Mouse (Mus musculus) forebrain, postnatal 0 days (tissue): ENCODE measurements at regions not wholly inside any gene's neighbourhood (a gene's known extent, or its start where the extent isn't known, plus 50 kb on each side); places are given as distances from the start of the nearest gene placed in this dataset.

Experiments used
- ATAC-seq: fragments of 200-750 bp; cut with Nextera tagmentation; 2 replicates; pipeline ENCODE4 v1.8.0; 2017; ENCODE audit warnings: mild to moderate bottlenecking, moderate library complexity
- DNase-seq: peaks from one replicate; pipeline ENCODE4 v3.0.0-alpha.2; 2015
- H3K27ac ChIP-seq: fragments of 300-500 bp; sonication (generic); 2 replicates; pipeline ENCODE4 v1.5.1; 2014; ENCODE audit warnings: low read depth, mild to moderate bottlenecking, antibody characterized with exemption, low read length, moderate library complexity, mixed read lengths
- H3K27me3 ChIP-seq: fragments of 300-500 bp; sonication (generic); 2 replicates; pipeline ENCODE4 v1.6.1; 2014; ENCODE audit warnings: mild to moderate bottlenecking, low read length, mixed read lengths; ENCODE audit not compliant: insufficient read depth
- H3K36me3 ChIP-seq: fragments of 300-500 bp; sonication (generic); 2 replicates; pipeline ENCODE4 v1.6.1; 2014; ENCODE audit warnings: mild to moderate bottlenecking, moderate library complexity; ENCODE audit not compliant: insufficient read depth
- H3K4me1 ChIP-seq: fragments of 300-500 bp; sonication (generic); 2 replicates; pipeline ENCODE4 v1.6.1; 2014; ENCODE audit warnings: antibody characterized with exemption; ENCODE audit not compliant: insufficient read depth
- H3K4me2 ChIP-seq: fragments of 300-500 bp; sonication (generic); 2 replicates; pipeline ENCODE4 v1.6.1; 2014; ENCODE audit warnings: low read depth, mild to moderate bottlenecking, moderate library complexity
- H3K4me3 ChIP-seq: fragments of 300-500 bp; sonication (generic); 2 replicates; pipeline ENCODE4 v1.5.1; 2014; ENCODE audit warnings: low read depth, low read length, mixed read lengths
- H3K9ac ChIP-seq: fragments of 300-500 bp; sonication (generic); 2 replicates; pipeline ENCODE4 v1.6.1; 2014; ENCODE audit warnings: mild to moderate bottlenecking
- H3K9me3 ChIP-seq: fragments of 300-500 bp; sonication (generic); 2 replicates; pipeline ENCODE4 v1.6.1; 2016; ENCODE audit warnings: low read length
- CTCF ChIP-seq: sonication (generic); IDR thresholded peaks from 2 replicates; pipeline ENCODE4 v1.5.1; 2016; ENCODE audit warnings: antibody characterized with exemption, control low read depth, low read depth
- WGBS: fragments of 180-500 bp; shearing (Covaris S2); extraction: QIAGEN DNeasy Blood & Tissue Kit; methylation state at CpG from one replicate; pipeline ENCODE4 v1.1.7; 2014; 5-methylcytosine and 5-hydroxymethylcytosine counted together

GRCm38 (mm10) chr13:85376338-85376998 lies 87.5 kb upstream of the Rasa1 start:
- no peak overlapping the region for H3K4me3 ChIP-seq
- ATAC-seq (no peak), DNase-seq (no peak)
- no peak overlapping the region for H3K27ac ChIP-seq
- no peak overlapping the region for H3K9ac ChIP-seq
- H3K4me2 ChIP-seq, result no peak overlapping the region
- H3K27me3 ChIP-seq, result no peaks in the 10 kb centered on the region
- H3K4me1 ChIP-seq, result no peaks in the 10 kb centered on the region
- TF ChIP-seq CTCF, result no peak
- no peaks in the 10 kb centered on the region for H3K36me3 ChIP-seq
- WGBS, result 77% methylated on average over 3 of the region's 3 CpGs
- H3K9me3 ChIP-seq, result no peaks in the 10 kb centered on the region

- no peak for TF ChIP-seq CTCF
- Histone ChIP-seq H3K36me3 (no peaks in the 10 kb centered on the region), H3K4me2 (no peak overlapping the region), H3K4me1 (no peaks in the 10 kb centered on the region), H3K4me3 (no peak overlapping the region), H3K9me3 (no peaks in the 10 kb centered on the region), H3K27me3 (no peaks in the 10 kb centered on the region), H3K27ac (no peak overlapping the region), H3K9ac (no peak overlapping the region)
- DNase-seq, result no peak
- 72% methylated on average over 2 of the region's 2 CpGs for WGBS
- ATAC-seq, result no peak
These were observed 70.7 kb upstream of the Rasa1 start for GRCm38 (mm10) chr13:85359621-85360020.

DNA sequence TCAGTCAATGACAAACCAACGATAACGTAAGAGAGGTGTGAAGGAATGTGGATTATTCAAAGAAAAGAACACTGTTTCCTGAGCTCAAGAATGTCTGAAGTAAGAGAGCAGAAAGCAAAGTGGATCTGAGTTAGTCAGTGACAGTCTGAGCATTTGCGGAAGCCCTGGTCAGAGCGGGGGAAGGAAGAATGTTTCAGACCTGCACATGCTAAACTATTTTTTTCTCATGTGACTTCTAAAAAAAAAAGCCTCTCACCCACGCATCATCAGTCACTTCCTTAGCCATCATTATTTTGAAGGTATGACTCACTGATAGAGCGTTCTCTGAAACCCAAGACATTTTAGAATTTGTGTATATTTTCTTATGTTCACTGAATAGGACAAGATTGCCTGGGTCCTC lies 70.2 kb upstream of the Rasa1 start:
- WGBS, result 93% methylated on average over 6 of the region's 6 CpGs
- Histone ChIP-seq H3K27ac (no peak overlapping the region), H3K36me3 (no peaks in the 10 kb centered on the region), H3K4me3 (no peak overlapping the region), H3K9me3 (no peaks in the 10 kb centered on the region), H3K27me3 (no peaks in the 10 kb centered on the region), H3K4me2 (no peak overlapping the region), H3K9ac (no peak overlapping the region), H3K4me1 (no peaks in the 10 kb centered on the region)
- TF ChIP-seq CTCF, result no peak
- ATAC-seq (no peak), DNase-seq (no peak)

GRCm38 (mm10) chr13:85352061-85352460 lies 63.1 kb upstream of the Rasa1 start:
- ATAC-seq, result no peak
- H3K36me3 ChIP-seq, result no peaks in the 10 kb centered on the region
- H3K4me3 ChIP-seq, result no peak overlapping the region
- no peak overlapping the region for H3K4me2 ChIP-seq
- H3K9ac ChIP-seq, result no peak overlapping the region
- no peak for TF ChIP-seq CTCF
- H3K4me1 ChIP-seq, result no peaks in the 10 kb centered on the region
- WGBS, result 69% methylated on average over 3 of the region's 3 CpGs
- no peaks in the 10 kb centered on the region for H3K9me3 ChIP-seq
- no peak overlapping the region for H3K27ac ChIP-seq
- no peak for DNase-seq
- H3K27me3 ChIP-seq, result no peaks in the 10 kb centered on the region
